Mouse (Mus musculus): Measurements from ENCODE around the gene Cmip. TPM values are rescaled to one million over a fixed set of nuclear protein-coding genes. Genes with fewer than 3 reads are reported as not detected.
A peak's percentile ranks its signal among the peaks of the same experiment; 100 is the strongest.

The Cmip gene
- polyA plus RNA-seq, 1 experiment from 2014 or later, result 9.4 TPM

- Histone ChIP-seq H3K36me3 (no peaks in the 10 kb centered on the region), H3K4me3 (no peak overlapping the region), H3K9me3 (replicated peaks) (no peaks in the 10 kb centered on the region), H3K9ac (no peak overlapping the region), H3K4me2 (no peak overlapping the region), H3K4me1 (replicated peaks) (peaks cover 12% of the 10 kb centered on the region), H3K27me3 (no peaks in the 10 kb centered on the region), H3K27ac (no peak overlapping the region)
- 85% methylated on average over 4 of the region's 4 CpGs for WGBS
- no peak for ATAC-seq (replicated peaks; ENCODE audit: insufficient number of reproducible peaks, insufficient read depth, low FRiP score, low read depth)
Measured at GRCm38 (mm10) chr8:117472332-117472731, 215.5 kb downstream of the Cmip start.

DNA sequence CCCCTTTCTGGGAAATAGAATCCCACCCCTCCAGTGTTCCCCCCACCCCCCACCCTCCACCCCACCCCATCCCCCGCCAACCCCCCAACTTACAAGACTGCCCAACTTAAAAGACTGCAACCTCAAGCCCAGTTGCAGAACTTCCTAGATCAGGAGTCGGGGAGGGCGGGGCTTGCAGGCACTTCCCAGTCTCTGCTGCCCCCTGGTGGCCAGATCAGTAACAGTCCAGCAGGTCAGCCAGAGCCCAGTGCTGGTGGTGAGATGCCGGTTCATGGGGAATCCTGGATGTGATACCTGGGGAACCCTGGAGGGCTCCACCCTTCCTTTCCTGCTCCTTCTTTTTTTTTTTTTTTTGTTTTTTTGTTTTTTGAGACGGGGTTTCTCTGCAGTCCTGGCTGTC, 218.1 kb downstream of the Cmip start:
- no peak overlapping the region for H3K27ac ChIP-seq
- H3K27me3 ChIP-seq, result no peaks in the 10 kb centered on the region
- no peaks in the 10 kb centered on the region for H3K9me3 ChIP-seq (replicated peaks)
- H3K4me3 ChIP-seq, result no peak overlapping the region
- no peaks in the 10 kb centered on the region for H3K36me3 ChIP-seq
- peak; percentile 24; the same call in 1 of the 2 replicates for ATAC-seq (replicated peaks; ENCODE audit: insufficient number of reproducible peaks, insufficient read depth, low FRiP score, low read depth)
- H3K4me1 ChIP-seq (replicated peaks), result peaks cover 8% of the 10 kb centered on the region
- H3K4me2 ChIP-seq, result no peak overlapping the region
- H3K9ac ChIP-seq, result no peak overlapping the region
- WGBS, result 0% methylated on average over 5 of the region's 5 CpGs

- H3K9ac ChIP-seq, result no peak overlapping the region
- H3K9me3 ChIP-seq (replicated peaks), result no peaks in the 10 kb centered on the region
- no peaks in the 10 kb centered on the region; the same call in 1 of the 2 replicates for H3K4me1 ChIP-seq (replicated peaks)
- no peak overlapping the region for H3K4me2 ChIP-seq
- H3K4me3 ChIP-seq, result no peak overlapping the region
- ATAC-seq (replicated peaks; ENCODE audit: insufficient number of reproducible peaks, insufficient read depth, low FRiP score, low read depth), result no peak
- H3K36me3 ChIP-seq, result no peaks in the 10 kb centered on the region
- WGBS, result 73% methylated on average over 7 of the region's 7 CpGs
- H3K27me3 ChIP-seq, result no peaks in the 10 kb centered on the region
- no peak overlapping the region for H3K27ac ChIP-seq
Measured at GRCm38 (mm10) chr8:117475819-117476218, 219.0 kb downstream of the Cmip start.

GRCm38 (mm10) chr8:117478082-117478481, 221.2 kb downstream of the Cmip start:
- H3K36me3 ChIP-seq, result no peaks in the 10 kb centered on the region
- H3K4me3 ChIP-seq, result no peak overlapping the region
- H3K4me1 ChIP-seq (replicated peaks), result no peaks in the 10 kb centered on the region
- H3K4me2 ChIP-seq, result no peak overlapping the region
- ATAC-seq (replicated peaks; ENCODE audit: insufficient number of reproducible peaks, insufficient read depth, low FRiP score, low read depth), result no peak
- H3K27ac ChIP-seq, result no peak overlapping the region
- no peaks in the 10 kb centered on the region for H3K9me3 ChIP-seq (replicated peaks)
- no peaks in the 10 kb centered on the region for H3K27me3 ChIP-seq
- H3K9ac ChIP-seq, result no peak overlapping the region

GRCm38 (mm10) chr8:117479996-117480395, 223.1 kb downstream of the Cmip start:
- no peaks in the 10 kb centered on the region for H3K27me3 ChIP-seq
- no peak for ATAC-seq (replicated peaks; ENCODE audit: insufficient number of reproducible peaks, insufficient read depth, low FRiP score, low read depth)
- no peak overlapping the region for H3K27ac ChIP-seq
- no peaks in the 10 kb centered on the region for H3K9me3 ChIP-seq (replicated peaks)
- no peak overlapping the region for H3K9ac ChIP-seq
- no peak overlapping the region for H3K4me2 ChIP-seq
- no peak overlapping the region for H3K4me3 ChIP-seq
- H3K4me1 ChIP-seq (replicated peaks), result no peaks in the 10 kb centered on the region
- WGBS, result 92% methylated on average over 9 of the region's 9 CpGs
- no peaks in the 10 kb centered on the region for H3K36me3 ChIP-seq

GRCm38 (mm10) chr8:117480516-117480915, 223.7 kb downstream of the Cmip start:
- no peaks in the 10 kb centered on the region for H3K36me3 ChIP-seq

GRCm38 (mm10) chr8:117481830-117482229, 225.0 kb downstream of the Cmip start:
- H3K4me1 ChIP-seq (replicated peaks), result no peaks in the 10 kb centered on the region
- ATAC-seq (replicated peaks; ENCODE audit: insufficient number of reproducible peaks, insufficient read depth, low FRiP score, low read depth), result no peak
- no peaks in the 10 kb centered on the region for H3K36me3 ChIP-seq
- H3K27me3 ChIP-seq, result no peaks in the 10 kb centered on the region
- H3K27ac ChIP-seq, result no peak overlapping the region
- no peak overlapping the region for H3K4me2 ChIP-seq
- H3K9me3 ChIP-seq (replicated peaks), result no peaks in the 10 kb centered on the region
- 64% methylated on average over 5 of the region's 5 CpGs for WGBS
- H3K4me3 ChIP-seq, result no peak overlapping the region
- H3K9ac ChIP-seq, result no peak overlapping the region

More at GRCm38 (mm10) chr8:117480516-117480915, 223.7 kb downstream of the Cmip start:
- Histone ChIP-seq H3K4me2 (no peak overlapping the region), H3K9ac (no peak overlapping the region), H3K27ac (no peak overlapping the region), H3K9me3 (replicated peaks) (no peaks in the 10 kb centered on the region), H3K4me3 (no peak overlapping the region), H3K27me3 (no peaks in the 10 kb centered on the region), H3K4me1 (replicated peaks) (no peaks in the 10 kb centered on the region)
- 73% methylated on average over 5 of the region's 5 CpGs for WGBS
- ATAC-seq (replicated peaks; ENCODE audit: insufficient number of reproducible peaks, insufficient read depth, low FRiP score, low read depth), result no peak

- no peak overlapping the region for H3K4me3 ChIP-seq
- WGBS, result 78% methylated on average over 8 of the region's 8 CpGs
- ATAC-seq (replicated peaks; ENCODE audit: insufficient number of reproducible peaks, insufficient read depth, low FRiP score, low read depth), result no peak
- H3K36me3 ChIP-seq, result no peaks in the 10 kb centered on the region
- H3K9ac ChIP-seq, result no peak overlapping the region
- H3K27me3 ChIP-seq, result no peaks in the 10 kb centered on the region
- no peaks in the 10 kb centered on the region for H3K9me3 ChIP-seq (replicated peaks)
- no peaks in the 10 kb centered on the region for H3K4me1 ChIP-seq (replicated peaks)
- no peak overlapping the region for H3K4me2 ChIP-seq
- no peak overlapping the region for H3K27ac ChIP-seq
Measured at GRCm38 (mm10) chr8:117484731-117485130, 227.9 kb downstream of the Cmip start.

DNA sequence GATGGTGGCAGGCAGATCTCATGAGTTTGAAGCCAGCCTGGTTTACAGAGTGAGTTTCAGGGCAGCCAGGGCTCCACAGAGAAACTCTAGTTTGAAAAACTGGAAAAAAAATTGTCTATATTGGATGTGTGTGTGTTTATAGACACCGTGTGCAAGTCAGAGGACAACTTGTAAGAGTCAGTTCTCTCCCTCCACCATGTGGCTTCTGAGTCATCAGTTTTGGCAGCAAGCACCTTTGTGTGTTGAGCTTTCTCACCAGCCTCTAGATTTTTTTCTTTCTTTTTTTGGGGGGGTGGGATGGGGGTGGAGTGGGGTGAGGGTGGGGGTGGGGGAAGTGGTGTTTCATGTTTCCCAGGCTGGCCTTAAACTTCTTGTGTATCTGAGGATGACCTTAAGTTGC, 228.5 kb downstream of the Cmip start:
- ATAC-seq (replicated peaks; ENCODE audit: insufficient number of reproducible peaks, insufficient read depth, low FRiP score, low read depth), result no peak
- no peaks in the 10 kb centered on the region for H3K4me1 ChIP-seq (replicated peaks)
- 61% methylated on average over 1 of the region's 1 CpGs for WGBS

GRCm38 (mm10) chr8:117488246-117489005, 231.6 kb downstream of the Cmip start:
- Histone ChIP-seq H3K4me2 (no peak overlapping the region), H3K27me3 (no peaks in the 10 kb centered on the region), H3K4me3 (no peak overlapping the region), H3K9me3 (replicated peaks) (no peaks in the 10 kb centered on the region), H3K9ac (no peak overlapping the region), H3K4me1 (replicated peaks) (no peaks in the 10 kb centered on the region; the same call in 1 of the 2 replicates), H3K36me3 (no peaks in the 10 kb centered on the region), H3K27ac (no peak overlapping the region)
- no peak for ATAC-seq (replicated peaks; ENCODE audit: insufficient number of reproducible peaks, insufficient read depth, low FRiP score, low read depth)
- WGBS, result 76% methylated on average over 10 of the region's 10 CpGs

More for the DNA sequence above, 228.5 kb downstream of the Cmip start:
- no peaks in the 10 kb centered on the region for H3K27me3 ChIP-seq
- no peak overlapping the region for H3K4me2 ChIP-seq
- no peak overlapping the region for H3K4me3 ChIP-seq
- H3K27ac ChIP-seq, result no peak overlapping the region
- no peaks in the 10 kb centered on the region for H3K36me3 ChIP-seq
- H3K9ac ChIP-seq, result no peak overlapping the region
- no peaks in the 10 kb centered on the region for H3K9me3 ChIP-seq (replicated peaks)

- H3K9me3 ChIP-seq (replicated peaks), result no peaks in the 10 kb centered on the region
- ATAC-seq (replicated peaks; ENCODE audit: insufficient number of reproducible peaks, insufficient read depth, low FRiP score, low read depth), result no peak
- WGBS, result 18% methylated on average over 9 of the region's 9 CpGs
- no peak overlapping the region for H3K9ac ChIP-seq
- H3K27me3 ChIP-seq, result peaks cover 13% of the 10 kb centered on the region
- H3K27ac ChIP-seq, result no peak overlapping the region
- H3K4me2 ChIP-seq, result peak overlapping the region; percentile 14; the same call in 1 of the 2 replicates
- H3K4me1 ChIP-seq (replicated peaks), result peaks cover 9% of the 10 kb centered on the region
- no peak overlapping the region for H3K4me3 ChIP-seq
- H3K36me3 ChIP-seq, result no peaks in the 10 kb centered on the region
Measured at GRCm38 (mm10) chr8:117493543-117493942, 236.7 kb downstream of the Cmip start.

- whole genome bisulfite sequencing, result 66% methylated on average over 2 of the region's 2 CpGs
- no peak overlapping the region for H3K27ac ChIP-seq
- H3K9ac ChIP-seq, result no peak overlapping the region
- H3K36me3 ChIP-seq, result no peaks in the 10 kb centered on the region
- no peak overlapping the region for H3K4me2 ChIP-seq
- H3K4me3 ChIP-seq, result no peak overlapping the region
- H3K4me1 ChIP-seq (replicated peaks), result peaks cover 13% of the 10 kb centered on the region
- no peak for ATAC-seq (replicated peaks; ENCODE audit: insufficient number of reproducible peaks, insufficient read depth, low FRiP score, low read depth)
- H3K27me3 ChIP-seq, result peaks cover 15% of the 10 kb centered on the region
- H3K9me3 ChIP-seq (replicated peaks), result no peaks in the 10 kb centered on the region
Measured at GRCm38 (mm10) chr8:117494874-117495273, 238.0 kb downstream of the Cmip start.

All from heart, embryonic 15.5 days (tissue).